Mouse (Mus musculus): ENCODE data around the gene Pof1b.

Pof1b gene

DNA sequence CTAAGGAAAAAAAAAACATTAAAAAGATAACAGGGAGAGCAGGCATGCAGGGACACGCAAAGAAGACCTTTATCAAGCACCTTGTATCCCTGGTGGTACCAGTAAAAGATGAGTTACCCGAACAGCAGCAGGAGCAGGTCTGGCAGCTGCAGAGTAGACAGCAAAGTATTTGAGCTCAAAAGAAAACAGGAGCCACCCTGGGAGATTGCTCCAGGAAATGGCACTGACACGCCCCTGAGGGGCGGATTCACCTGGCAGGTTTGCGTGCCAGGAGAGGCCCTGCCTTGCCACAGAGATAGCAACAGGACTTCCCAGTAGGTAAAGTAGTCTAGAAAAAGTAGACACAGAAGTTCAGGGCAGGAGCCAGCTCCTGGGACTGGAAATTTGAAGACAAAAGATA lies at the start of gene Pof1b:
Pof1b (minus strand) TSS at position 144 of the 400 bp plus-strand sequence.
- DNase-seq: no peak

DNA sequence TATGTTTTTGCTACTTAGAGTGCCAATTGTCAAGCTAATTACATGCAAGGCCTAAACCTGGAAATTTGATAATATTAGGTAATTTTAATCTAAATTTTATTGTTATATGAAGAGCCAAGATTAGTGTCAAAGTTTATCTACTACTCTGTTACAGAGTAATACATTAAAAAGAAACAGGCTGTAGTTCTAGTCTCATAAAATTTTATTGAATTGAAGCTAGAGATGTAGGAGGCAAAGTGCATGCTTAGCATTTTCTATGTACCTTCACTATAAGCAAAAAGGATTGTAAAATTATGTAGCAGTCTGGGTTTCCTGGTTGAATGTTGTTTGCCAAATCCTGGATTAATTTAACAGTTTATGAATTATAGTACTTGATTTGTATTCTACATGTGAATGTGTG lies 18.1 kb upstream of the Pof1b start:
- DNase-seq: no peak

DNA sequence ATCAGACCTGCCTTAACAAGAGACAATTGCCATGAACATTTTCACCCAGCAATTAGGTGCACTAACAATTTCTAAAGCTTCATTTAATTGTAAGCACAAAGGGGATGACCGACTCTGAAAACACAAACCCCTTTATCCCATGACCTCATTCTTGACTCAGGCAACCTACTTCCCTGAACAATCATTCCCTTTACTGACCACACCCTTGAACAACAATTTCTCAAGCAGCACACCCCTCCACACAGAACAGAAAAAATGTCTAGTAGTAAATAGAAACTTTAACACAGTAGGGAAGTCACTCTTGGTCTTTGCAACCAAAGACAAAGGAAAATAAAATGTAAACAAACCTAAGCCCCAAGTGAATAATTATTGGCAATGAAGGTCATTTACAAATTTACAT lies 4.1 kb downstream of the Pof1b start:
- DNase-seq: no peak

DNA sequence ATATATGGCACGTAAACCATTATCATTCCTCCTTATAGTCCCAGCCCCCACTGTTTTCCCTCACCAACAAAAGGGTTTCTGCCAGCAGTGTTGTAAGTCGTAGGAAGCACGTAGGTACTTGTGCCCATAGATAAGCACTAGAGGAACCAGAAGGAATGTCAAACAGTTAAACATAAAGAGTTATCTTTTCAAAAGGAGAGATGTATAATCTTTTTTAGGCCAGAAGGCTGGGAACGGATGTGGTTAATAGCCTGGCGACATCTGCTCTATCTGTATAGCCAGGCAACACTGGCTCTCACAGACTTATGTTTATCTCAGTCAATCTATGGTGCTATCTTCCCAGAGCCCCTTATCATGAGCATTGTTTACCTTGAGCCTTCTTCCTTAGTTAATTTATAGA lies 17.8 kb downstream of the Pof1b start:
- no peak for DNase-seq

DNA sequence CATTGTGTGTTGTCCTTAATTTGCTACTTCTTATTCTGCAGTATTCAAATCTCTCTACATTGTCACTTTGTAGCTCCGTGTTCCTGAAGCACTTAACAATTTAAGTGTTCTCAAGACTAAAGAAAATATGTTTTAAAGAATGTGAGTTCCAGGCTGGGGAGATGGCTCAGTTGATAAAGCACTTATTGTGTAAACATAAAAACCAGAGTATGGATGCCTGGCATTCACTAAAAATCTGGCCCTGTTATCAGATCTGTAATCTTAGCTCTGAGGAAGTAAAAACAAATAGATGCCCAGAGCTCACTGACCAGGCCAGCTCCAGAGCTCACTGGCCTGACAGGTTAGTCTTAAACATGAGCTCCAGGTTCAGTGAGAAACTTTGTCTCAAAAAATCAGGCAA lies 22.9 kb downstream of the Pof1b start:
- no peak for DNase-seq

DNA sequence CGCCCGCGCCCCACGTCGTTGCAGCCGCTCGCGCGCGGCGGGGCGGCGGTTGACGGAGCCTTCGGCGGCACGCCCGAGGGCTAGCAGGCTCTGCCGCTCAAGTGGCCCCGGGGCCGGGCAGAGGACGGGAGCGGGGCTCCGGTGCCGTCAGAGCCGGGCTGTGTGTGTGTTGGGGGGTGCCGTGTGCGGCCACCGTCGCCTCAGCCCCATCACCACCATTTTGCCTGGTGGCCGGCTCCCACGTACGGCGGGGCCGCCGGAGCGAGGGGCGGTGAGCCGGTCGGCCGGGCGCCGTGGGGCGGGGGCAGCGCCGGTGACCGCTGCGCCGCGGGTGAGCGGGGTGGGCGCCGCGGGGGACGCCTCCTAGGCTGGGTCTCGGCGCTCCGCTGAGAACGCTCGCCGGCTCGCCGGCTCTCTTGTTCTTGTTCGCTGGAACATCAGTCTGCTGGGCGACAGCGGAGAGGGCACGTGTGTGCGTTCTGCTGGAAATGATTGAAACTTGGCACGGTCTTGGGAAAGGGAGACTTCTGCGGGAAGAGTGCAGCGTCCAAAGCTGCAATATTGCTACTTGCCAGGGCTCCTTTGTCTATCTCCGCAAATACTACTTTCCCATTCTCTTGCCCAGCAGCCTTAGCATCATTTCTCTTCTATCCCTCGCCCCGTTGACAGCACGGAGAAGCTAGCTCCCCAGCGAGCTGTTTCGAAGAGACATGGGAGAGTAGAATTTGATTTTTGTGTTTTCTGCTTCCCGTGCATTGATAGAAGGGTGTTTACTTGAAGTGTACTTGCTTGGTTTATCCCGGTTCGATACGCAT lies 96.9 kb downstream of the Pof1b start:
- peak; percentile 9 for DNase-seq

DNA sequence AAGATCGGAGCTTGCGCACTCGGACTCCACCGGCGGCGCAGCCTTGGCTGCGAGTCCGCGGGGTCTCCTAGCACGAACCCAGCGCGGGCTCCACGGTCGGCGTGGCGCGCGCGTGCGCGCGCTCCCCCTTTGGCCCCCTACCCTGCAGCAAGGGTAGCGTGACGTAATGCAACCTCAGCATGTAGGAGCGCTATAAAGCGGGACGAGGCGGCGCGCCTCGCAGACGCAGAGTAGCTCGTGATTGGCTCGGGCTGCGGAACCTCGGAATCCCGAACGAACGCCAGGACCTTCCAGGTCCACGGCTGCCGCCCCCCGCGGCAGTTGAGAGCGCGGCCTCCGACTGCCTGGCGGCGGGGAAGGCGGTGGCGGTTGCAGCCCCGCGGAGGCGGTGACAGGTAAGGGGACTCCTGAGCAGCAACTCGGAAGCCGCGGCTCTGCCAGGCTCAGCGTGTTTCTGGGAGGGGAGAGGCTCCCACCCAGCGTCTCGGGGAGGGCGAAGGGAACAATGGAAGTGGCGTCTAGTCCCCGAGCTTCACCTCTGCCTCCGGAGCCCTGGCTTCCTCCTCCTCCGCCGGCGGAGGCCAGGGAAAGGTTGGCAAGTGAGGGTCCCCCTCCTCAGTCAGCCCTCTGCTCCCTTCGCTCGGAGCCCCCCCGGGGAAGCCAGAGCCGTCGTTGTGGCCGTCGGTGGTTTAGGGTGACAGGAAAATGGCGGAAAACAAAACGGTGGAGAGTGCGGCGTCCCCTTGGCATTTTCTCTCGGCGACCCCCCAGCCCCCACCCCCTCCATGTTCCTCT lies 97.7 kb downstream of the Pof1b start, which contains the start of gene Zfp711:
Zfp711 (plus strand) TSS at position 16 of the 795 bp plus-strand sequence.
- peak; percentile 64 for DNase-seq
